In genomic region chr7:141446374-141446773, GRCm38 (mm10) we compare ENCODE assay signal across 7 mouse cellular contexts. TPM values are rescaled to one million over a fixed set of nuclear protein-coding genes. Genes with fewer than 3 reads are reported as not detected.
DNase-seq lines count a peak whose midpoint lies in the region; ATAC-seq lines count a peak whose summit lies in the region.
"Not testable (repeated sequence)": the region's sequence is repeated elsewhere in the genome, so short reads cannot be mapped to it uniquely, and the experiment has no call there.

No protein-coding gene starts in this region.

- 0 out of 2 replicates have a peak overlapping the region, but pooled peaks have one; percentile 95 for H3K27ac ChIP-seq in embryonic facial prominence, embryonic 10.5 days (replicated peaks)
- H3K27ac ChIP-seq in forebrain, embryonic 14.5 days (ENCODE audit: low read depth, low read length); heart, embryonic 15.5 days; intestine, embryonic 16.5 days (ENCODE audit: low read length); neural tube, embryonic 14.5 days (ENCODE audit: low read depth, low read length): not testable (repeated sequence)
- H3K27ac ChIP-seq in liver, embryonic 13.5 days: peak overlapping the region; percentile 90; the same call in 1 of the 2 replicates

- H3K9me3 ChIP-seq in embryonic facial prominence, embryonic 10.5 days; forebrain, embryonic 14.5 days (replicated peaks; ENCODE audit: control insufficient read depth, low read length); heart, embryonic 15.5 days (replicated peaks); intestine, embryonic 16.5 days (ENCODE audit: control insufficient read depth, low read length); liver, embryonic 13.5 days (replicated peaks); megakaryocyte, embryonic 14.5 days; neural tube, embryonic 14.5 days (ENCODE audit: control insufficient read depth, low read length): not testable (repeated sequence)

- not testable (repeated sequence) for DNase-seq in embryonic facial prominence, embryonic 10.5 days (ENCODE audit: low spot score); forebrain, embryonic 14.5 days (ENCODE audit: low spot score); liver, embryonic 13.5 days

- peak overlapping the region; percentile 96 for H3K4me3 ChIP-seq in embryonic facial prominence, embryonic 10.5 days
- not testable (repeated sequence) for H3K4me3 ChIP-seq in forebrain, embryonic 14.5 days (ENCODE audit: low read depth, low read length); heart, embryonic 15.5 days; neural tube, embryonic 14.5 days (ENCODE audit: low read depth, low read length)
- peak overlapping the region; percentile 77; the same call in 1 of the 2 replicates for H3K4me3 ChIP-seq in intestine, embryonic 16.5 days (ENCODE audit: low read length)
- peak overlapping the region; percentile 92 for H3K4me3 ChIP-seq in liver, embryonic 13.5 days (replicated peaks)
- H3K4me3 ChIP-seq in megakaryocyte, embryonic 14.5 days (replicated peaks): peak overlapping the region; percentile 99

- 86% methylated on average over 3 of the region's 3 CpGs for WGBS in embryonic facial prominence, embryonic 10.5 days
- WGBS in forebrain, embryonic 14.5 days: 84% methylated on average over 3 of the region's 3 CpGs
- WGBS in heart, embryonic 15.5 days: 80% methylated on average over 3 of the region's 3 CpGs
- 67% methylated on average over 3 of the region's 3 CpGs for WGBS in intestine, embryonic 16.5 days
- 54% methylated on average over 3 of the region's 3 CpGs for WGBS in liver, embryonic 13.5 days (ENCODE audit: insufficient replicate concordance)
- 94% methylated on average over 3 of the region's 3 CpGs for WGBS in neural tube, embryonic 14.5 days

- ATAC-seq in forebrain, embryonic 14.5 days; heart, embryonic 15.5 days (replicated peaks; ENCODE audit: insufficient number of reproducible peaks, insufficient read depth, low FRiP score, low read depth); intestine, embryonic 16.5 days; liver, embryonic 13.5 days (ENCODE audit: low read depth); neural tube, embryonic 14.5 days (ENCODE audit: low read depth): not testable (repeated sequence)

- not testable (repeated sequence) for H3K9ac ChIP-seq in forebrain, embryonic 14.5 days (ENCODE audit: low read length); heart, embryonic 15.5 days; intestine, embryonic 16.5 days (ENCODE audit: low read depth, low read length); neural tube, embryonic 14.5 days (replicated peaks; ENCODE audit: low read depth, low read length)
- peak overlapping the region; percentile 96 for H3K9ac ChIP-seq in liver, embryonic 13.5 days

- peaks cover 47% of the 10 kb centered on the region for H3K4me1 ChIP-seq in embryonic facial prominence, embryonic 10.5 days
- H3K4me1 ChIP-seq in forebrain, embryonic 14.5 days (ENCODE audit: control insufficient read depth, insufficient read depth, low read length): peaks cover 22% of the 10 kb centered on the region
- peaks cover 37% of the 10 kb centered on the region for H3K4me1 ChIP-seq in heart, embryonic 15.5 days (replicated peaks)
- H3K4me1 ChIP-seq in intestine, embryonic 16.5 days (ENCODE audit: control insufficient read depth, insufficient read depth, low read length): peaks cover 34% of the 10 kb centered on the region
- peaks cover 76% of the 10 kb centered on the region for H3K4me1 ChIP-seq in liver, embryonic 13.5 days (replicated peaks)
- peaks cover 68% of the 10 kb centered on the region for H3K4me1 ChIP-seq in megakaryocyte, embryonic 14.5 days
- peaks cover 17% of the 10 kb centered on the region; the same call in 1 of the 2 replicates for H3K4me1 ChIP-seq in neural tube, embryonic 14.5 days (ENCODE audit: control insufficient read depth, insufficient read depth, low read length)

- not testable (repeated sequence) for H3K27me3 ChIP-seq in embryonic facial prominence, embryonic 10.5 days (replicated peaks; ENCODE audit: low read depth, poor library complexity, severe bottlenecking); forebrain, embryonic 14.5 days (replicated peaks; ENCODE audit: control insufficient read depth, insufficient read depth, low read length); heart, embryonic 15.5 days; intestine, embryonic 16.5 days (replicated peaks; ENCODE audit: control insufficient read depth, insufficient read depth, low read length); liver, embryonic 13.5 days; megakaryocyte, embryonic 14.5 days (replicated peaks); neural tube, embryonic 14.5 days (ENCODE audit: control insufficient read depth, insufficient read depth, low read length)

- H3K36me3 ChIP-seq in embryonic facial prominence, embryonic 10.5 days (replicated peaks): peaks cover 45% of the 10 kb centered on the region
- H3K36me3 ChIP-seq in forebrain, embryonic 14.5 days (ENCODE audit: control insufficient read depth, insufficient read depth, low read length): peaks cover 22% of the 10 kb centered on the region
- peaks cover 25% of the 10 kb centered on the region; the same call in 1 of the 2 replicates for H3K36me3 ChIP-seq in heart, embryonic 15.5 days
- H3K36me3 ChIP-seq in intestine, embryonic 16.5 days (ENCODE audit: control insufficient read depth, insufficient read depth, low read length): peaks cover 10% of the 10 kb centered on the region; the same call in 1 of the 2 replicates
- H3K36me3 ChIP-seq in liver, embryonic 13.5 days: peaks cover 49% of the 10 kb centered on the region
- H3K36me3 ChIP-seq in megakaryocyte, embryonic 14.5 days (replicated peaks; ENCODE audit: low read length): peaks cover 42% of the 10 kb centered on the region
- peaks cover 12% of the 10 kb centered on the region; the same call in 1 of the 2 replicates for H3K36me3 ChIP-seq in neural tube, embryonic 14.5 days (ENCODE audit: control insufficient read depth, insufficient read depth, low read length)

- H3K4me2 ChIP-seq in forebrain, embryonic 14.5 days (ENCODE audit: low read length): peak overlapping the region; percentile 87
- peak overlapping the region; percentile 65 for H3K4me2 ChIP-seq in heart, embryonic 15.5 days
- H3K4me2 ChIP-seq in intestine, embryonic 16.5 days (ENCODE audit: low read depth, low read length): peak overlapping the region; percentile 52; the same call in 1 of the 2 replicates
- peak overlapping the region; percentile 76 for H3K4me2 ChIP-seq in liver, embryonic 13.5 days
- peak overlapping the region; percentile 83; the same call in 1 of the 2 replicates for H3K4me2 ChIP-seq in neural tube, embryonic 14.5 days (ENCODE audit: low read depth, low read length)

RNA-seq across cellular contexts. Expression of gene Rplp2, which starts 0.8 kb away (rescaled TPM):
- 1,198 and 1,200 TPM in 2 replicates for polyA plus RNA-seq in embryonic facial prominence, embryonic 10.5 days (2016; fragmentation: Nextera tagmentation; extraction: Ambion mirVana)
- 740 and 845 TPM in 2 replicates for polyA plus RNA-seq in forebrain, embryonic 14.5 days (2014; fragmentation: Nextera tagmentation; extraction: Ambion mirVana)
- polyA plus RNA-seq in heart, embryonic 15.5 days (2015; fragmentation: Nextera tagmentation; extraction: Ambion mirVana): 703 and 884 TPM in 2 replicates
- 1,164 and 1,258 TPM in 2 replicates for polyA plus RNA-seq in intestine, embryonic 16.5 days (2015; fragmentation: Nextera tagmentation; extraction: Ambion mirVana)
- 1,223 and 1,240 TPM in 2 replicates for polyA plus RNA-seq in liver, embryonic 13.5 days (2015; fragmentation: Nextera tagmentation; extraction: Ambion mirVana)
- 6,138 and 9,533 TPM in 2 replicates for polyA plus RNA-seq in megakaryocyte, embryonic 14.5 days (2012; ENCODE audit: insufficient read depth, low replicate concordance)
- 654 and 691 TPM in 2 replicates for polyA plus RNA-seq in neural tube, embryonic 14.5 days (2014; fragmentation: Nextera tagmentation; extraction: Ambion mirVana)

RNA-seq across cellular contexts. Expression of gene Pidd1, which starts 2.5 kb away (rescaled TPM):
- polyA plus RNA-seq in embryonic facial prominence, embryonic 10.5 days (2016; fragmentation: Nextera tagmentation; extraction: Ambion mirVana): 24.9 and 26.0 TPM in 2 replicates
- 5.4 and 5.6 TPM in 2 replicates for polyA plus RNA-seq in forebrain, embryonic 14.5 days (2014; fragmentation: Nextera tagmentation; extraction: Ambion mirVana)
- 6.7 and 9.6 TPM in 2 replicates for polyA plus RNA-seq in heart, embryonic 15.5 days (2015; fragmentation: Nextera tagmentation; extraction: Ambion mirVana)
- polyA plus RNA-seq in intestine, embryonic 16.5 days (2015; fragmentation: Nextera tagmentation; extraction: Ambion mirVana): 7.3 and 8.0 TPM in 2 replicates
- 10.9 and 11.4 TPM in 2 replicates for polyA plus RNA-seq in liver, embryonic 13.5 days (2015; fragmentation: Nextera tagmentation; extraction: Ambion mirVana)
- 13.0 and 25.6 TPM in 2 replicates for polyA plus RNA-seq in megakaryocyte, embryonic 14.5 days (2012; ENCODE audit: insufficient read depth, low replicate concordance)
- 2.0 and 2.5 TPM in 2 replicates for polyA plus RNA-seq in neural tube, embryonic 14.5 days (2014; fragmentation: Nextera tagmentation; extraction: Ambion mirVana)

RNA-seq across cellular contexts. Expression of gene Pnpla2, which starts 8.6 kb away (rescaled TPM):
- 13.2 and 14.3 TPM in 2 replicates for polyA plus RNA-seq in embryonic facial prominence, embryonic 10.5 days (2016; fragmentation: Nextera tagmentation; extraction: Ambion mirVana)
- polyA plus RNA-seq in forebrain, embryonic 14.5 days (2014; fragmentation: Nextera tagmentation; extraction: Ambion mirVana): 16.3 and 20.5 TPM in 2 replicates
- 56.3 and 57.5 TPM in 2 replicates for polyA plus RNA-seq in heart, embryonic 15.5 days (2015; fragmentation: Nextera tagmentation; extraction: Ambion mirVana)
- polyA plus RNA-seq in intestine, embryonic 16.5 days (2015; fragmentation: Nextera tagmentation; extraction: Ambion mirVana): 45.5 and 45.7 TPM in 2 replicates
- 11.9 and 13.8 TPM in 2 replicates for polyA plus RNA-seq in liver, embryonic 13.5 days (2015; fragmentation: Nextera tagmentation; extraction: Ambion mirVana)
- 230 and 314 TPM in 2 replicates for polyA plus RNA-seq in megakaryocyte, embryonic 14.5 days (2012; ENCODE audit: insufficient read depth, low replicate concordance)
- 14.0 and 14.7 TPM in 2 replicates for polyA plus RNA-seq in neural tube, embryonic 14.5 days (2014; fragmentation: Nextera tagmentation; extraction: Ambion mirVana)

RNA-seq across cellular contexts. Expression of gene Slc25a22, which starts 8.7 kb away (rescaled TPM):
- 49.3 and 52.2 TPM in 2 replicates for polyA plus RNA-seq in embryonic facial prominence, embryonic 10.5 days (2016; fragmentation: Nextera tagmentation; extraction: Ambion mirVana)
- 56.0 and 81.6 TPM in 2 replicates for polyA plus RNA-seq in forebrain, embryonic 14.5 days (2014; fragmentation: Nextera tagmentation; extraction: Ambion mirVana)
- polyA plus RNA-seq in heart, embryonic 15.5 days (2015; fragmentation: Nextera tagmentation; extraction: Ambion mirVana): 14.1 and 20.2 TPM in 2 replicates
- polyA plus RNA-seq in intestine, embryonic 16.5 days (2015; fragmentation: Nextera tagmentation; extraction: Ambion mirVana): 34.6 and 37.7 TPM in 2 replicates
- polyA plus RNA-seq in liver, embryonic 13.5 days (2015; fragmentation: Nextera tagmentation; extraction: Ambion mirVana): 16.6 and 20.4 TPM in 2 replicates
- polyA plus RNA-seq in megakaryocyte, embryonic 14.5 days (2012; ENCODE audit: insufficient read depth, low replicate concordance): 22.2 and 47.0 TPM in 2 replicates
- 66.9 and 80.4 TPM in 2 replicates for polyA plus RNA-seq in neural tube, embryonic 14.5 days (2014; fragmentation: Nextera tagmentation; extraction: Ambion mirVana)

RNA-seq across cellular contexts. Expression of gene Cracr2b, which starts 14.5 kb away (rescaled TPM):
- polyA plus RNA-seq in embryonic facial prominence, embryonic 10.5 days (2016; fragmentation: Nextera tagmentation; extraction: Ambion mirVana): 6.6 and 8.3 TPM in 2 replicates
- polyA plus RNA-seq in forebrain, embryonic 14.5 days (2014; fragmentation: Nextera tagmentation; extraction: Ambion mirVana): 3.0 and 4.3 TPM in 2 replicates
- polyA plus RNA-seq in heart, embryonic 15.5 days (2015; fragmentation: Nextera tagmentation; extraction: Ambion mirVana): 24.9 and 26.2 TPM in 2 replicates
- polyA plus RNA-seq in intestine, embryonic 16.5 days (2015; fragmentation: Nextera tagmentation; extraction: Ambion mirVana): 19.3 and 21.0 TPM in 2 replicates
- 3.6 and 4.0 TPM in 2 replicates for polyA plus RNA-seq in liver, embryonic 13.5 days (2015; fragmentation: Nextera tagmentation; extraction: Ambion mirVana)
- 19.4 and 29.4 TPM in 2 replicates for polyA plus RNA-seq in megakaryocyte, embryonic 14.5 days (2012; ENCODE audit: insufficient read depth, low replicate concordance)
- polyA plus RNA-seq in neural tube, embryonic 14.5 days (2014; fragmentation: Nextera tagmentation; extraction: Ambion mirVana): 3.6 and 6.6 TPM in 2 replicates
